Mouse (Mus musculus) gastrocnemius, postnatal 14 days (tissue): ENCODE results near the gene Ptpn12. TPM values are rescaled to one million over a fixed set of nuclear protein-coding genes. Genes with fewer than 3 reads are reported as not detected.

Experiments used
- total RNA-seq, 2 experiments: library from RNA; stranded (reverse); gene quantifications; 2 replicates each; pipeline ENCODE4 v1.2.3; 2021

Gene Ptpn12
- total RNA-seq, 2 experiments from 2014 or later, result 19.6 to 21.2 TPM

Other genes with a start within 250 kb of the Ptpn12 start
- 100 to 1,000 TPM; 106 to 113 TPM for gene Phtf2, start 173.8 kb downstream of the Ptpn12 start, total RNA-seq
- 10 to 100 TPM; 14.4 to 16.6 TPM for gene Tmem60, start 173.7 kb downstream of the Ptpn12 start, total RNA-seq
- 1 to 10 TPM; 6.8 to 7.2 TPM for gene Rsbn1l, start 99.5 kb downstream of the Ptpn12 start, total RNA-seq
- gene Gsap, start 130.3 kb upstream of the Ptpn12 start, total RNA-seq, result 1 to 10 TPM; 2.1 to 2.4 TPM